Mouse (Mus musculus) gastrocnemius, adult 2 months (tissue): ENCODE data around the gene Cbfa2t3. TPM values are rescaled to one million over a fixed set of nuclear protein-coding genes. Genes with fewer than 3 reads are reported as not detected.
A peak's percentile ranks its signal among the peaks of the same experiment; 100 is the strongest.

Experiments used
- DNase-seq: peaks from one replicate; pipeline ENCODE4 v3.0.0; 2022
- H3K27ac ChIP-seq: fragments of 200-600 bp; 2 replicates; pipeline ENCODE4 v1.8.1; 2022; ENCODE audit warnings: mild to moderate bottlenecking
- H3K4me3 ChIP-seq: fragments of 200-600 bp; 2 replicates; pipeline ENCODE4 v1.8.1; 2022; ENCODE audit warnings: mild to moderate bottlenecking, moderate library complexity
- CTCF ChIP-seq: fragments of 200-600 bp; IDR thresholded peaks from 2 replicates; pipeline ENCODE4 v1.8.1; 2022; ENCODE audit warnings: antibody characterized with exemption, mild to moderate bottlenecking, moderate library complexity
- intact Hi-C: fragments of 180-260 bp; cut with DNase I; formaldehyde crosslinking; loops from one replicate; pipeline ENCODE4 v1.15.1; 2025
- microRNA-seq: library from miRNA; unstranded; fragments of <30 nt; microRNA quantifications from one replicate; pipeline ENCODE4 v1.2.0, GENCODE M21; 2021
- total RNA-seq, 2 experiments: library from RNA; stranded (reverse); gene quantifications; 2 replicates each; pipeline ENCODE4 v1.2.3; 2021

Gene Cbfa2t3
- total RNA-seq, 2 experiments from 2014 or later: 18.8 to 23.4 TPM

DNA sequence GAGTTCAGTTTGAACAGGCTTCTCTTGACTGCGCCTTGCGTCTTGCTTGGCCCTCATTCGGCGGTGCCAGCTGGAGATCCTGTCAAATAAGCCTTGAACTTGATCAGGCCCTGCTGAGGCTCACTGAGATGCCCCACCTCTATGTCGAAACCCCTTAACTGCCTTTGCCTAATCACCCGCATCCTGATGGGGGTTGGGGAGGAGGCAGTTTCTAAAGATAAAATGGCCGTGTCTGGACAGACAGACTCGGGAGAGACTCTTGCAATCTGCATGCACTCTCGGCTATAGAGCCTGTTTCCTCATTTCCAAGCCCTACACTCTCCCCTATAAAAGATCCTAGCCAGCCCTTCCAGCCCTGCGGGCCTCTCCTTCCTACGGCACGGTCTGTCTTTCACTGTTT is 105.7 kb downstream of the Cbfa2t3 start:
- intact Hi-C loops: loop anchor here (10.0 kb wide), 1 partner anchor 482 kb away; no protein-coding TSS in a partner anchor
- no peak for DNase-seq
- H3K27ac ChIP-seq: no peak overlapping the region
- H3K4me3 ChIP-seq: no peak overlapping the region
- TF ChIP-seq CTCF: no peak

- H3K4me3 ChIP-seq: no peak overlapping the region
- no peak overlapping the region for H3K27ac ChIP-seq
- TF ChIP-seq CTCF: no peak
- intact Hi-C loops: no loop called here
- DNase-seq: no peak
Measured at GRCm38 (mm10) chr8:122586749-122587148, 112.2 kb downstream of the Cbfa2t3 start.

DNA sequence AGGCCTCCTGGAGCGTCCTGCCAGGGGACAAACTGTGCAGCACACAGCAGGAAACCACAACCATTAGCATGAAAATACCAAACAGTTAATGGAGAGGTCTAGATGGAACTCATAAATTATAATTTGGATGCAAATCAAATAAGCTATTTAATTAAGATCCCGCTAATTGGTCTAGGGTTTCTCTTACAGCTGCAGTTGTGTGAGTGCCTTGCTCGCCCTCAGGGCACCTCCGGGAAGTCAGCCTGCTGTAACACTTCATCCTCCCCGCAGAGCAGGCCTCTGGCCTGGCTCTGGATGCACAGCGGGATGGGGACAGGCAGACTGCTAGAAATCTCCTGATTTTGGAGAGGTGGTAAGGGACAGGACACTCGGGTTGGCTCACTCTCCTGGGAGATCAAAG is 112.7 kb downstream of the Cbfa2t3 start:
- TF ChIP-seq CTCF: no peak
- Histone ChIP-seq H3K4me3 (no peak overlapping the region), H3K27ac (no peak overlapping the region)
- DNase-seq: no peak
- intact Hi-C loops: no loop called here

GRCm38 (mm10) chr8:122585411-122585891 is 113.5 kb downstream of the Cbfa2t3 start:
- TF ChIP-seq CTCF: no peak
- no peak for DNase-seq
- Histone ChIP-seq H3K27ac (no peak overlapping the region), H3K4me3 (no peak overlapping the region)
- intact Hi-C loops: no loop called here

DNA sequence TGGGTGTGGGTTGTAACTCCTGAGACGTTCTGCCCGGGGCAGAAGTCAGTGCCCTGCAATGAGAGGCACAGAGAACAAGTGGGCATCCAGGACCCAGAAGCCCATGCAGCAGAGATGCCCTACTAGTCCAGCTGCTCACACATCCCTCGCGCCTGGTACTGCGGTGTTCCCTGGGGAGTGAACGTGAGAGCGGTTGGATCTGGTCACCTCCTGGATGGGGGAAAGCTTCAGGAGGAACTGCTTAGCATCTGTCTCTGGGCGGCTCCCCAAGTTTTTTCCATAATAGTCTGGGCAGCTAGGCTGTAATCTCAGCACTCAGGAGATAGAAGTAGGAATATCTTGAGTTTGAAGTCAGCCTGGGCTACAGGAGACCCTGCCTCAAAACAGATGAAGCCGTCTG is 113.9 kb downstream of the Cbfa2t3 start:
- intact Hi-C loops: no loop called here
- Histone ChIP-seq H3K4me3 (no peak overlapping the region), H3K27ac (no peak overlapping the region)
- TF ChIP-seq CTCF: no peak
- no peak for DNase-seq

DNA sequence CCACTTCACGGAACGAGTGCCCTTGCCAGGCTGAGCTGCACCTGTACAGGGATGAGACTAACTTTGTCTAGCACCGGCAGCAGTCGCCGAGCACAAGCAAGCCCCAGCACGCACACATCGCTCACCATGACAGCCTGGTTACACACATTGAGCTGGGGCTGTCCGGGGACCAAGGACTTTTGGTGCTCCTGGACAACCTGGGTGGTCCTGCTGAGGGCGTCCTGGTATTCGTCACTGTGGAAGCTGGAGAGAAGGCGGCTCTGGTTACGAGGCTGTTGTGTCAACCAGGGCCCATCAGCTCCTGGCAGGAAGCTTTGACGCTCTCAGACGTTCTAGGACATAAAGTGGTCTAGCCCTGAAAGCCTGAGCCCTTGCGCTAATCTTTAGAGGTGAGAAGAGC is 118.0 kb downstream of the Cbfa2t3 start:
- H3K27ac ChIP-seq: no peak overlapping the region
- no peak for DNase-seq
- TF ChIP-seq CTCF: no peak
- intact Hi-C loops: no loop called here
- H3K4me3 ChIP-seq: no peak overlapping the region

DNA sequence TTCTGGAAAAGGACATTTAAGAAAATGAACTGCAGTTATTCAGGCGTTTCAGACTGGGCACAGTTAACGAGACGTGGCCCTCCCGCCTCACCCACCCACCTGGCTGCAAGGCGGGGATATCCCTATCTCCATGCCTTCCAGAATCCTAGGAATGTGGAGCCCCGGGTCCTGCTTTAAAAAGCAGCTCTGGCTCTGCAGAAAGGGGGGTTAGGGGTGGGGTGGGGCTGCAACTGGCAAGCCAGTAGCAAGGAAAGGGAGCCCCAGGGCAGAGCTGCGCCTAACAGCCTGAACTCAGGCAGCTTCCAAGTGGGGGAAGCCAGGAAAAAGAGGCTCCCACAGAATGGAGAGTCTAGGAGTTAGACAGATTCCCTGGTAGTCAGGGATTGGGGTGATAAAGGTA is 119.7 kb downstream of the Cbfa2t3 start:
- Histone ChIP-seq H3K4me3 (no peak overlapping the region), H3K27ac (no peak overlapping the region)
- no peak for DNase-seq
- no peak for TF ChIP-seq CTCF
- intact Hi-C loops: no loop called here

DNA sequence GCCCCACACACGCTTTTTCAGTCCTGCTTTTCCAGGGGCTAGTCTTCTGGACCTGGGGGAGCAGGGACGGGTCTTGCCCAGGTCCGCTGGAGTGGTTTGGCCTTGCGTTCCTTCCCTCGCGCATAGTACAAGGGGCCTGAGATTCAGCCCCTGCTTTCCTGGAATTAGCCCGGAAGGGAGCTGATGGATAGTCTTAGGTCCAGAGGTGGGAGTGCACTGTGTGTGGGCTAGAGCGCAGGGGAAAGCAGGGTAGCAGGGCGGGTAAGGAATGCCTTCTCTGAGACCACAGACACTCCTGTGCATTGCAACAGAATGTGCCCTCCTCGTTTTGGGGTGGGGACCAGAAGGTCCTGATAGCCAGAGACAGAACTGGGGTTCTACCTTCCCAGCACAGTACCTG is 121.8 kb downstream of the Cbfa2t3 start:
- intact Hi-C loops: no loop called here
- peak overlapping the region; percentile 95 for H3K4me3 ChIP-seq
- DNase-seq: no peak
- peak overlapping the region; percentile 90 for H3K27ac ChIP-seq
- TF ChIP-seq CTCF: no peak

GRCm38 (mm10) chr8:122576648-122577022 is 122.3 kb downstream of the Cbfa2t3 start, which contains the start of gene Aprt:
Gene Aprt, minus strand, starts transcription at chr8:122576909.
- TF ChIP-seq CTCF: no peak
- peak; percentile 96 for DNase-seq
- intact Hi-C loops: no loop called here
- Histone ChIP-seq H3K4me3 (peak within 1 kb of the TSS; percentile 95), H3K27ac (peak within 1 kb of the TSS; percentile 90)

- H3K4me3 ChIP-seq: peak overlapping the region; percentile 95
- intact Hi-C loops: no loop called here
- no peak for TF ChIP-seq CTCF
- DNase-seq: no peak
- H3K27ac ChIP-seq: peak overlapping the region; percentile 90
Measured at GRCm38 (mm10) chr8:122575735-122576647, 122.9 kb downstream of the Cbfa2t3 start.

- no peak for TF ChIP-seq CTCF
- intact Hi-C loops: no loop called here
- DNase-seq: no peak
- peak overlapping the region; percentile 48 for H3K27ac ChIP-seq
- peak overlapping the region; percentile 95 for H3K4me3 ChIP-seq
Measured at GRCm38 (mm10) chr8:122575286-122575685, 123.6 kb downstream of the Cbfa2t3 start.

Small RNAs within 50 kb of the gene (microRNA-seq; reads per million reads assigned to microRNA genes)
- not detected for gene Mir6396

Other genes with a start within 250 kb of the Cbfa2t3 start
- gene Snai3, start 238.4 kb downstream of the Cbfa2t3 start, total RNA-seq: 10 to 100 TPM; 11.3 TPM
- gene Rnf166, start 223.0 kb downstream of the Cbfa2t3 start, total RNA-seq: 10 to 100 TPM; 30.4 to 32.6 TPM
- gene Ctu2, start 223.0 kb downstream of the Cbfa2t3 start, total RNA-seq: 1 to 10 TPM; 6.9 to 7.4 TPM
- 10 to 100 TPM; 11.3 to 25.5 TPM for gene Piezo1, start 147.8 kb downstream of the Cbfa2t3 start, total RNA-seq
- gene Cdt1, start 131.1 kb downstream of the Cbfa2t3 start, total RNA-seq: 1 to 10 TPM in 1 of 2 experiments, under 1 TPM in 1; 0.78 to 1.5 TPM
- 10 to 100 TPM; 40.5 to 44.8 TPM for gene Aprt, start 122.2 kb downstream of the Cbfa2t3 start, total RNA-seq
- 1 to 10 TPM; 1.0 to 1.1 TPM for gene Galns, start 87.6 kb downstream of the Cbfa2t3 start, total RNA-seq
- 10 to 100 TPM; 39.3 to 45.5 TPM for gene Trappc2l, start 87.5 kb downstream of the Cbfa2t3 start, total RNA-seq
- not detected for gene Pabpn1l, start 76.4 kb downstream of the Cbfa2t3 start, total RNA-seq
- 10 to 100 TPM; 11.1 to 16.4 TPM for gene Acsf3, start 76.4 kb upstream of the Cbfa2t3 start, total RNA-seq
- 10 to 100 TPM; 19.0 to 22.8 TPM for gene Cdh15, start 148.9 kb upstream of the Cbfa2t3 start, total RNA-seq